Mouse (Mus musculus) heart, postnatal 10 days (tissue): ENCODE measurements around the gene Cfap300. TPM values are rescaled to one million over a fixed set of nuclear protein-coding genes. Genes with fewer than 3 reads are reported as not detected.

Source experiments
- DNase-seq, 2 experiments: peaks; one replicate each; pipeline ENCODE4 v3.0.0; 2021
- intact Hi-C: fragments of 180-260 bp; cut with DNase I; formaldehyde crosslinking; loops from one replicate; pipeline ENCODE4 v1.15.1; 2025
- total RNA-seq, 2 experiments: library from RNA; stranded (reverse); gene quantifications; 2 replicates each; pipeline ENCODE4 v1.2.3; 2021

The Cfap300 gene
- 1 to 10 TPM in 1 of 2 experiments, under 1 TPM in 1; 0.79 to 1.3 TPM for total RNA-seq

- DNase-seq = peak; percentile 97 to 98
- intact Hi-C loops = loop anchor here (1.0 to 5.0 kb wide), 2 partner anchors 38 to 90 kb away; partner anchors contain the start of genes Cep126 and Yap1
These were observed at the start of gene Cfap300 for GRCm38 (mm10) chr9:8042338-8043043. Cfap300 (minus strand) TSS chr9:8042823.

- intact Hi-C loops = loop anchor here (10.0 kb wide), 2 partner anchors 174 to 474 kb away; no protein-coding TSS in a partner anchor
- DNase-seq = no peak
These were observed 36.3 kb upstream of the Cfap300 start for GRCm38 (mm10) chr9:8078882-8079281.

GRCm38 (mm10) chr9:8074345-8074744 is 31.7 kb upstream of the Cfap300 start:
- intact Hi-C loops = loop anchor here (5.0 to 10.0 kb wide), 3 partner anchors 170 to 470 kb away; no protein-coding TSS in a partner anchor

GRCm38 (mm10) chr9:8073203-8073755 is 30.7 kb upstream of the Cfap300 start:
- intact Hi-C loops = loop anchor here (5.0 to 10.0 kb wide), 3 partner anchors 168 to 468 kb away; no protein-coding TSS in a partner anchor
- DNase-seq = no peak

More at GRCm38 (mm10) chr9:8074345-8074744, 31.7 kb upstream of the Cfap300 start:
- DNase-seq = peak; percentile 24 to 34

GRCm38 (mm10) chr9:8059636-8060035 is 17.0 kb upstream of the Cfap300 start:
- no peak for DNase-seq
- intact Hi-C loops = no loop called here

- no peak for DNase-seq
- intact Hi-C loops = no loop called here
These were observed 12.2 kb upstream of the Cfap300 start for GRCm38 (mm10) chr9:8054831-8055230.

GRCm38 (mm10) chr9:8043044-8043387 is 393 bp upstream of the Cfap300 start:
- DNase-seq = no peak
- intact Hi-C loops = loop anchor here (5.0 kb wide), 1 partner anchor 89 kb away; the partner anchor contains the start of gene Cep126

- intact Hi-C loops = no loop called here
- DNase-seq = no peak
These were observed 7.1 kb downstream of the Cfap300 start for GRCm38 (mm10) chr9:8035546-8035945.

- intact Hi-C loops = no loop called here
- no peak for DNase-seq
These were observed 7.5 kb downstream of the Cfap300 start for GRCm38 (mm10) chr9:8035091-8035490.

- intact Hi-C loops = no loop called here
- no peak for DNase-seq
These were observed 8.5 kb downstream of the Cfap300 start for GRCm38 (mm10) chr9:8034143-8034542.

- no peak for DNase-seq
- intact Hi-C loops = no loop called here
These were observed 9.8 kb downstream of the Cfap300 start for GRCm38 (mm10) chr9:8032847-8033246.

GRCm38 (mm10) chr9:8018609-8019008 is 24.0 kb downstream of the Cfap300 start:
- no peak for DNase-seq
- intact Hi-C loops = no loop called here

- intact Hi-C loops = no loop called here
- peak in 1 of 2 experiments; percentile 22 for DNase-seq
These were observed 25.2 kb downstream of the Cfap300 start for GRCm38 (mm10) chr9:8017253-8017913.

- DNase-seq = peak; percentile 95 to 96
- intact Hi-C loops = loop anchor here (1.0 to 10.0 kb wide), 7 partner anchors 38 to 822 kb away; partner anchors contain the start of genes Birc2, Cep126, Cfap300 and Dcun1d5
These were observed 38.1 kb downstream of the Cfap300 start, which contains the start of gene Yap1 for GRCm38 (mm10) chr9:8004370-8004991. Yap1 (minus strand) TSS chr9:8004596.

- intact Hi-C loops = loop anchor here (1.0 to 10.0 kb wide), 8 partner anchors 25 to 821 kb away; partner anchors contain the start of genes Birc2, Cep126, Cfap300 and Dcun1d5
- peak; percentile 79 to 81 for DNase-seq
These were observed 39.0 kb downstream of the Cfap300 start for GRCm38 (mm10) chr9:8003301-8004271.

- intact Hi-C loops = loop anchor here (2.0 to 10.0 kb wide), 7 partner anchors 24 to 821 kb away; partner anchors contain the start of genes Birc2, Cep126, Dcun1d5 and Dync2h1
- no peak for DNase-seq
These were observed 39.8 kb downstream of the Cfap300 start for GRCm38 (mm10) chr9:8002806-8003205.

GRCm38 (mm10) chr9:8001352-8001751 is 41.3 kb downstream of the Cfap300 start:
- no peak for DNase-seq
- intact Hi-C loops = loop anchor here (5.0 to 10.0 kb wide), 6 partner anchors 39 to 819 kb away; partner anchors contain the start of genes Birc2, Cep126, Dcun1d5 and Dync2h1

- DNase-seq = no peak
- intact Hi-C loops = no loop called here
These were observed 48.3 kb downstream of the Cfap300 start for GRCm38 (mm10) chr9:7994275-7994674.

- DNase-seq = peak in 1 of 2 experiments; percentile 43
- intact Hi-C loops = no loop called here
These were observed 50.0 kb downstream of the Cfap300 start for GRCm38 (mm10) chr9:7992651-7993050.
